8 mouse cellular contexts compared by ENCODE assay signal in genomic region chr10:93309131-93309933, GRCm38 (mm10). TPM values are rescaled to one million over a fixed set of nuclear protein-coding genes. Genes with fewer than 3 reads are reported as not detected.
DNase-seq lines count a peak whose midpoint lies in the region; ATAC-seq lines count a peak whose summit lies in the region.

No protein-coding gene starts in this region.

- H3K4me3 ChIP-seq in embryonic facial prominence, embryonic 15.5 days (replicated peaks): peak overlapping the region; percentile 75

- intact Hi-C loops in heart, postnatal 10 days (cut with DNase I): loop anchor here (1.0 kb wide), 1 partner anchor 27 kb away; no protein-coding TSS in a partner anchor

- DNase-seq in A20 (ENCODE audit: low read depth, low spot score): peak; percentile 78
- DNase-seq in MEL-GATA-1-ER (ENCODE audit: extremely low read depth, low read depth): peak; percentile 62
- peak; percentile 67 to 74 for DNase-seq in heart, postnatal 10 days
- DNase-seq in kidney, postnatal 36 days: peak; percentile 78
- DNase-seq in lung, postnatal 36 days: peak; percentile 84
- DNase-seq in right cerebral cortex, adult 18-20 months: peak; percentile 63
- DNase-seq in cerebellum, adult 9-11 months: no peak

- under 1% methylated on average over 19 of the region's 23 CpGs for WGBS in embryonic facial prominence, embryonic 15.5 days

- H3K9ac ChIP-seq in embryonic facial prominence, embryonic 15.5 days: peak overlapping the region; percentile 76

- peaks cover 15% of the 10 kb centered on the region for H3K4me1 ChIP-seq in embryonic facial prominence, embryonic 15.5 days

- H3K9me3 ChIP-seq in embryonic facial prominence, embryonic 15.5 days (replicated peaks): no peaks in the 10 kb centered on the region

- H3K27ac ChIP-seq in embryonic facial prominence, embryonic 15.5 days (replicated peaks): peak overlapping the region; percentile 95

- H3K36me3 ChIP-seq in embryonic facial prominence, embryonic 15.5 days: no peaks in the 10 kb centered on the region

- ATAC-seq in embryonic facial prominence, embryonic 15.5 days (ENCODE audit: insufficient number of reproducible peaks, low FRiP score, low TSS enrichment, low read depth): peak; percentile 69

- no peaks in the 10 kb centered on the region for H3K27me3 ChIP-seq in embryonic facial prominence, embryonic 15.5 days

- H3K4me2 ChIP-seq in embryonic facial prominence, embryonic 15.5 days (replicated peaks): peak overlapping the region; percentile 92

RNA-seq across cellular contexts. Expression of gene Elk3, which starts 1.6 kb away (rescaled TPM):
- polyA plus RNA-seq in embryonic facial prominence, embryonic 15.5 days (2015; fragmentation: Nextera tagmentation; extraction: Ambion mirVana): 31.5 and 31.9 TPM in 2 replicates
- 100 to 1,000 TPM; 106 to 115 TPM for total RNA-seq in heart, postnatal 10 days (2021)
